Mouse (Mus musculus) neural tube, embryonic 14.5 days (tissue): Measurements from ENCODE around the gene Neil1. TPM values are rescaled to one million over a fixed set of nuclear protein-coding genes. Genes with fewer than 3 reads are reported as not detected.
A peak's percentile ranks its signal among the peaks of the same experiment; 100 is the strongest.

Experiments used
- ATAC-seq: fragments of 200-750 bp; cut with Nextera tagmentation; 2 replicates; pipeline ENCODE4 v1.8.0; 2017; ENCODE audit warnings: low read depth, mild to moderate bottlenecking, moderate TSS enrichment, moderate library complexity
- H3K27ac ChIP-seq: fragments of 300-500 bp; sonication (generic); 2 replicates; pipeline ENCODE4 v1.5.1; 2014; ENCODE audit warnings: low read depth, mild to moderate bottlenecking, control low read depth, low read length, moderate library complexity, mixed read lengths
- H3K27me3 ChIP-seq: fragments of 300-500 bp; sonication (generic); 2 replicates; pipeline ENCODE4 v1.6.1; 2014; ENCODE audit warnings: low read length; ENCODE audit not compliant: control insufficient read depth, insufficient read depth
- H3K36me3 ChIP-seq: fragments of 300-500 bp; sonication (generic); 2 replicates; pipeline ENCODE4 v1.6.1; 2014; ENCODE audit warnings: low read length, mixed read lengths; ENCODE audit not compliant: control insufficient read depth, insufficient read depth
- H3K4me1 ChIP-seq: fragments of 300-500 bp; sonication (generic); 2 replicates; pipeline ENCODE4 v1.6.1; 2014; ENCODE audit warnings: low read length; ENCODE audit not compliant: control insufficient read depth, insufficient read depth
- H3K4me2 ChIP-seq: fragments of 300-500 bp; sonication (generic); 2 replicates; pipeline ENCODE4 v1.6.1; 2014; ENCODE audit warnings: mild to moderate bottlenecking, low read depth, low read length, control low read depth
- H3K4me3 ChIP-seq: fragments of 300-500 bp; sonication (generic); 2 replicates; pipeline ENCODE4 v1.5.1; 2014; ENCODE audit warnings: low read depth, low read length, control low read depth, mixed read lengths
- H3K9ac ChIP-seq: fragments of 300-500 bp; sonication (generic); replicated peaks from 2 replicates; pipeline ENCODE4 v1.6.1; 2014; ENCODE audit warnings: low read depth, mild to moderate bottlenecking, control low read depth, low read length, mixed read lengths
- H3K9me3 ChIP-seq: fragments of 300-500 bp; sonication (generic); 2 replicates; pipeline ENCODE4 v1.6.1; 2016; ENCODE audit warnings: low read length; ENCODE audit not compliant: control insufficient read depth
- WGBS: fragments of 180-500 bp; shearing (Covaris S2); extraction: QIAGEN DNeasy Blood & Tissue Kit; methylation state at CpG from one replicate; pipeline ENCODE4 v1.1.7; 2014; 5-methylcytosine and 5-hydroxymethylcytosine counted together
- polyA plus RNA-seq: library from polyadenylated mRNA; unstranded; fragments of >200 nt; fragmentation: Nextera tagmentation; extraction: Ambion mirVana; gene quantifications from 2 replicates; pipeline ENCODE4 v1.2.1, GENCODE M21; 2014

The Neil1 gene
- polyA plus RNA-seq, 1 experiment from 2014 or later = 7.7 TPM

DNA sequence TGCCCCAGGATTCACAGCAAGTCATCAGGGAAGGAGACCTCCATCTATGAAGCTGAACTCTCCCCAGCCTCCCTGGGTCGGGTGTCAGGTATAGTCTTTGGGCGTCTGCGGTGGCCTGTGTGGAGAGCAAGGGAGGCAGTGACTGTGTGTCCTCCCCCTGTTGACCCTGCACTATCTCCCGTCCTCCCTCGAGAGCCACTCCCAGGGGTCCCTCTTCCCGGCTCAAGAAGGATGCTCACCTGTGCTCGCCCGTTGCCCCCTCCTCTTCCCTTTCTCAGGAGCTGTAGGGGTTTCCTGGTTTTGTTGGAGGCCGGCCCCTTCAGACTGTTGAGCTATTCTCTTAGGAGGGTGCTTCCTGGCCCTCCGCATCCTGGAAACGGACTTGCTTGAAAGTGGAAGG is 4.9 kb downstream of the Neil1 start:
- H3K27ac ChIP-seq = no peak overlapping the region
- 83% methylated on average over 11 of the region's 11 CpGs for WGBS
- H3K36me3 ChIP-seq = peaks cover 26% of the 10 kb centered on the region

GRCm38 (mm10) chr9:57141417-57142353 is 6.4 kb downstream of the Neil1 start:
- no peak for ATAC-seq
- WGBS = 92% methylated on average over 17 of the region's 17 CpGs
- peaks cover under 1% of the 10 kb centered on the region; the same call in 1 of the 2 replicates for H3K4me1 ChIP-seq
- no peak overlapping the region for H3K27ac ChIP-seq
- no peak overlapping the region for H3K4me3 ChIP-seq
- H3K9ac ChIP-seq = no peak overlapping the region
- peaks cover 32% of the 10 kb centered on the region for H3K36me3 ChIP-seq
- H3K4me2 ChIP-seq = no peak overlapping the region
- H3K27me3 ChIP-seq = no peaks in the 10 kb centered on the region
- H3K9me3 ChIP-seq = no peaks in the 10 kb centered on the region

More for the DNA sequence above, 4.9 kb downstream of the Neil1 start:
- Histone ChIP-seq H3K27me3 (no peaks in the 10 kb centered on the region), H3K4me2 (no peak overlapping the region), H3K9me3 (no peaks in the 10 kb centered on the region), H3K4me3 (no peak overlapping the region), H3K9ac (no peak overlapping the region), H3K4me1 (peaks cover 9% of the 10 kb centered on the region)
- ATAC-seq = no peak

GRCm38 (mm10) chr9:57139571-57139970 is 8.5 kb downstream of the Neil1 start:
- no peak overlapping the region for H3K4me3 ChIP-seq
- no peaks in the 10 kb centered on the region for H3K4me1 ChIP-seq
- ATAC-seq = 0 out of 2 replicates have a peak, but pooled peaks have one; percentile 29
- H3K27me3 ChIP-seq = no peaks in the 10 kb centered on the region
- WGBS = 89% methylated on average over 5 of the region's 5 CpGs
- peaks cover 34% of the 10 kb centered on the region for H3K36me3 ChIP-seq
- H3K9me3 ChIP-seq = no peaks in the 10 kb centered on the region
- no peak overlapping the region for H3K27ac ChIP-seq
- no peak overlapping the region for H3K9ac ChIP-seq
- H3K4me2 ChIP-seq = no peak overlapping the region

DNA sequence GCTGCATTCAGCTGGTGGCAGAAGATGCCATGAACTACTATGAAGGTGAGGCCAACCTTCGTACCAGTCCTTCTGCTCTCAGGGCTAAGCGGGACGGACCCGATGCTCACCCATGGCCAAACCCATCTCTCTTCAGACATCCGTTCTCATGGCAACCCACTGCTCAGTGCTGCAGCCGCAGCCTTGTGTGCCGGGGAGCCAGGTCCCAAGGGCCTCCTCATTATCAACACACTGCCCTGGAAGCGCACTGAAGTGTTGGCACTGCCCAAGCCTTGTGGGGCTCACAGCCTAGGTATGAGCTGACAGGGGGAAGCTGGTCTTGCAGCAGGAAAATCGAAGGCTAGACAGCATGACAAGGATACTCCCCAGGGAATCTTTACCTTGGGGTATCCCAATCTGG is 9.0 kb downstream of the Neil1 start:
- Histone ChIP-seq H3K27me3 (no peaks in the 10 kb centered on the region), H3K9ac (no peak overlapping the region), H3K9me3 (no peaks in the 10 kb centered on the region), H3K36me3 (peaks cover 34% of the 10 kb centered on the region), H3K4me3 (no peak overlapping the region), H3K4me1 (no peaks in the 10 kb centered on the region), H3K27ac (no peak overlapping the region), H3K4me2 (no peak overlapping the region)
- 84% methylated on average over 9 of the region's 9 CpGs for WGBS
- no peak for ATAC-seq

GRCm38 (mm10) chr9:57138507-57138906 is 9.6 kb downstream of the Neil1 start:
- peaks cover 34% of the 10 kb centered on the region for H3K36me3 ChIP-seq
- no peaks in the 10 kb centered on the region for H3K27me3 ChIP-seq
- H3K4me2 ChIP-seq = no peak overlapping the region
- no peak overlapping the region for H3K9ac ChIP-seq
- H3K4me3 ChIP-seq = no peak overlapping the region
- 95% methylated on average over 6 of the region's 6 CpGs for WGBS
- ATAC-seq = no peak
- H3K9me3 ChIP-seq = no peaks in the 10 kb centered on the region
- no peak overlapping the region for H3K27ac ChIP-seq
- H3K4me1 ChIP-seq = no peaks in the 10 kb centered on the region

GRCm38 (mm10) chr9:57137777-57138176 is 10.3 kb downstream of the Neil1 start:
- Histone ChIP-seq H3K27ac (no peak overlapping the region), H3K27me3 (no peaks in the 10 kb centered on the region), H3K9me3 (no peaks in the 10 kb centered on the region), H3K36me3 (peaks cover 34% of the 10 kb centered on the region), H3K4me2 (no peak overlapping the region), H3K4me3 (no peak overlapping the region), H3K4me1 (no peaks in the 10 kb centered on the region), H3K9ac (no peak overlapping the region)
- no peak for ATAC-seq
- WGBS = 94% methylated on average over 9 of the region's 9 CpGs

GRCm38 (mm10) chr9:57137246-57137645 is 10.9 kb downstream of the Neil1 start:
- H3K27ac ChIP-seq = no peak overlapping the region
- no peaks in the 10 kb centered on the region for H3K4me1 ChIP-seq
- no peak overlapping the region for H3K9ac ChIP-seq
- 91% methylated on average over 6 of the region's 6 CpGs for WGBS
- H3K36me3 ChIP-seq = peaks cover 34% of the 10 kb centered on the region
- no peak overlapping the region for H3K4me3 ChIP-seq
- no peaks in the 10 kb centered on the region for H3K27me3 ChIP-seq
- no peaks in the 10 kb centered on the region for H3K9me3 ChIP-seq
- H3K4me2 ChIP-seq = no peak overlapping the region
- ATAC-seq = no peak

GRCm38 (mm10) chr9:57130577-57131433 is 17.3 kb downstream of the Neil1 start, which contains the start of gene Man2c1:
Gene Man2c1, plus strand, starts transcription at chr9:57130690.
- Histone ChIP-seq H3K9me3 (no peaks in the 10 kb centered on the region), H3K36me3 (peaks cover 26% of the 10 kb centered on the region), H3K9ac (peak within 1 kb of the TSS; percentile 56), H3K4me2 (peak within 1 kb of the TSS; percentile 65), H3K27me3 (no peaks in the 10 kb centered on the region; the same call in 1 of the 2 replicates), H3K27ac (peak within 1 kb of the TSS; percentile 89), H3K4me3 (peak within 1 kb of the TSS; percentile 71), H3K4me1 (peaks cover 12% of the 10 kb centered on the region)
- under 1% methylated on average over 57 of the region's 58 CpGs for WGBS
- ATAC-seq = peak; percentile 92
